Mouse (Mus musculus) ES-Bruce4 (cell line): ENCODE results near the gene Lgals1. TPM values are rescaled to one million over a fixed set of nuclear protein-coding genes. Genes with fewer than 3 reads are reported as not detected.
A peak's percentile ranks its signal among the peaks of the same experiment; 100 is the strongest.

Experiments used
- H3K27ac ChIP-seq: 2 replicates; pipeline ENCODE4 v1.5.1; 2012; ENCODE audit warnings: low read length, inconsistent platforms; ENCODE audit not compliant: insufficient read depth
- H3K27me3 ChIP-seq: 2 replicates; pipeline ENCODE4 v1.6.1; 2012; ENCODE audit warnings: mild to moderate bottlenecking, low read length, inconsistent platforms; ENCODE audit not compliant: control insufficient read depth, poor library complexity, insufficient read depth, severe bottlenecking
- H3K36me3 ChIP-seq: 2 replicates; pipeline ENCODE4 v1.6.1; 2012; ENCODE audit warnings: inconsistent platforms, mild to moderate bottlenecking, low read length, moderate library complexity; ENCODE audit not compliant: control insufficient read depth, poor library complexity, insufficient read depth, severe bottlenecking
- H3K4me1 ChIP-seq: one replicate; pipeline ENCODE4 v1.8.1; 2011; ENCODE audit warnings: low read length; ENCODE audit not compliant: control insufficient read depth, insufficient read depth
- H3K4me3 ChIP-seq: 2 replicates; pipeline ENCODE4 v1.5.1; 2011; ENCODE audit warnings: low read depth, mild to moderate bottlenecking, low read length
- H3K9ac ChIP-seq: 2 replicates; pipeline ENCODE4 v1.6.1; 2012; ENCODE audit warnings: low read depth, mild to moderate bottlenecking, inconsistent platforms; ENCODE audit not compliant: poor library complexity, severe bottlenecking
- H3K9me3 ChIP-seq: replicated peaks from 2 replicates; pipeline ENCODE4 v1.6.1; 2012; ENCODE audit warnings: mild to moderate bottlenecking, low read length, inconsistent platforms; ENCODE audit not compliant: control insufficient read depth, poor library complexity, insufficient read depth, severe bottlenecking
- CTCF ChIP-seq: IDR thresholded peaks from one replicate; pipeline ENCODE4 v1.8.1; 2011; ENCODE audit warnings: low read depth, low read length
- EP300 ChIP-seq: IDR thresholded peaks from 2 replicates; pipeline ENCODE4 v1.6.1; 2011; ENCODE audit warnings: low read depth, low read length; ENCODE audit not compliant: insufficient read depth
- POLR2A ChIP-seq: IDR thresholded peaks from one replicate; pipeline ENCODE4 v1.8.1; 2011; ENCODE audit warnings: low read length; ENCODE audit not compliant: insufficient read depth
- polyA plus RNA-seq: library from polyadenylated mRNA; stranded (reverse); fragments of >200 nt; gene quantifications from 2 replicates; pipeline ENCODE4 v1.2.4, GENCODE M21; 2011; ENCODE audit warnings: low read depth; ENCODE audit not compliant: missing spikeins, insufficient read depth, insufficient read length

The Lgals1 gene
- polyA plus RNA-seq, 1 experiment, result 225 TPM

- no peak overlapping the region for H3K4me3 ChIP-seq
- no peak overlapping the region for H3K27ac ChIP-seq
- H3K36me3 ChIP-seq, result no peaks in the 10 kb centered on the region
- no peaks in the 10 kb centered on the region for H3K27me3 ChIP-seq
- no peak overlapping the region for H3K9ac ChIP-seq
- H3K9me3 ChIP-seq, result no peaks in the 10 kb centered on the region
- peaks cover 7% of the 10 kb centered on the region for H3K4me1 ChIP-seq
- TF ChIP-seq CTCF (no peak), EP300 (no peak), POLR2A (no peak)
Observed at GRCm38 (mm10) chr15:78925129-78925528, 1.4 kb upstream of the Lgals1 start.

- peak overlapping the region; percentile 57 for H3K9ac ChIP-seq
- H3K27ac ChIP-seq, result peak overlapping the region; percentile 54; the same call in 1 of the 2 replicates
- no peak for TF ChIP-seq CTCF
- TF ChIP-seq POLR2A, result no peak
- TF ChIP-seq EP300, result no peak
- peak overlapping the region; percentile 57 for H3K4me3 ChIP-seq
- no peaks in the 10 kb centered on the region for H3K27me3 ChIP-seq
- no peaks in the 10 kb centered on the region for H3K36me3 ChIP-seq
- no peaks in the 10 kb centered on the region for H3K9me3 ChIP-seq
- H3K4me1 ChIP-seq, result peaks cover 7% of the 10 kb centered on the region
Observed at GRCm38 (mm10) chr15:78927021-78927787, 679 bp downstream of the Lgals1 start.

DNA sequence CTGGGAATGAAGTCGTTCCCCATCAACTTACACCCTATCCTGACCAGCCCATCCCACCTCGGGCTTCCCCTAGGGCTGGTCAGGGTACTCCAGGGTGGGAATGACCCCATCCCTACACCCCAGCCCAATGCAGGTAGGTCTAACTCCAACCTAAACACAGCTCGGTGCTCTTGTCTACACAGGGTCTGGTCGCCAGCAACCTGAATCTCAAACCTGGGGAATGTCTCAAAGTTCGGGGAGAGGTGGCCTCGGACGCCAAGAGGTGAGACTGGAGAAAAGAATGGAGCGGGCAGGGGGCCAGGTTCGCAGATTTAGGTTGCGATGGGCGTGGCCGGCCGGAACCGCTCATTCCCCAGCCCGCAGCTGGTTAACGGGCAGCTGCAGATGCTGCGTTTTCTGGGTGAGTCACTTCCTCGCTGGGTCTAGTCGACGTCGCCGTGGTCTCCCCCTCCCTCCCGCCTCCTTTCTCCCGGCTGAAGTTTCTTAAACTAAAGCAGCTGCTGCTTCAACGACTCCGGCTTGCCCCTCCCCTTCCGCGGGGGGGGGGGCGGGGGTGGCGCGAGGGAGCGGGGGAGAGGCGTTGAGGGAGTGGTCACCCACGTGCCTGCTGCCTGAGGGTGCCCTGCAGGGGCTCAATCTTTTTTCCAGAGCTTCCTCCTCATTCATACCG, 1.4 kb downstream of the Lgals1 start:
- Histone ChIP-seq H3K9me3 (no peaks in the 10 kb centered on the region), H3K27me3 (no peaks in the 10 kb centered on the region), H3K9ac (peak overlapping the region; percentile 57), H3K27ac (peak overlapping the region; percentile 54), H3K4me3 (peak overlapping the region; percentile 27), H3K36me3 (no peaks in the 10 kb centered on the region), H3K4me1 (peaks cover 7% of the 10 kb centered on the region)
- peak; percentile 35; the same call in 1 of the 2 replicates for TF ChIP-seq EP300
- no peak for TF ChIP-seq POLR2A

DNA sequence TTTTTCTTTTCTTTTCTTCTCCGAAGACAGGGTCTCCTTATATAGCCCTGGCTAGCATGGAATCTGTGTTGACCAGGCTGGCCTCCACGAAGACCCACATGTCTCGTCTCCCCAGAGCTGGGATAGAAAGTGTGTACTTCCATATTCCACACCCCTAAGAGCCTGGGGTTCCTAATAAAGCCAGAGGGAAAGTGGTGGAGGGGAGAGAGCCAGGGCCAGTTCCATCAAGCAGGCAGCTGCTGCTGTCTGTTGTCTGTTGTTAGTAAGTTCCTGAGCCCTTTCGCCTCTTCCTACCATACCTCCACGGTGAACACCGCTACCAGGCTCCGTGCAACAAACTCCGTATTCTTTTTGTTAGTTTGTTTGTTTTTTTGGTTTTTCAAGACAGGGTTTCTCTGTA, 2.0 kb downstream of the Lgals1 start:
- no peak for TF ChIP-seq CTCF
- TF ChIP-seq POLR2A, result no peak
- no peak for TF ChIP-seq EP300
- peaks cover 7% of the 10 kb centered on the region for H3K4me1 ChIP-seq
- no peak overlapping the region for H3K4me3 ChIP-seq
- no peak overlapping the region for H3K9ac ChIP-seq
- peak overlapping the region; percentile 33; the same call in 1 of the 2 replicates for H3K27ac ChIP-seq
- no peaks in the 10 kb centered on the region for H3K9me3 ChIP-seq
- no peaks in the 10 kb centered on the region for H3K27me3 ChIP-seq
- no peaks in the 10 kb centered on the region for H3K36me3 ChIP-seq

GRCm38 (mm10) chr15:78930192-78930706, 3.7 kb downstream of the Lgals1 start:
- Histone ChIP-seq H3K4me3 (no peak overlapping the region), H3K9ac (no peak overlapping the region), H3K4me1 (peaks cover 5% of the 10 kb centered on the region), H3K36me3 (no peaks in the 10 kb centered on the region), H3K9me3 (no peaks in the 10 kb centered on the region), H3K27ac (no peak overlapping the region), H3K27me3 (no peaks in the 10 kb centered on the region)
- TF ChIP-seq POLR2A, result no peak
- TF ChIP-seq EP300, result no peak
- no peak for TF ChIP-seq CTCF

GRCm38 (mm10) chr15:78930801-78931426, 4.4 kb downstream of the Lgals1 start:
- Histone ChIP-seq H3K4me1 (peaks cover 4% of the 10 kb centered on the region), H3K9ac (no peak overlapping the region), H3K27me3 (no peaks in the 10 kb centered on the region), H3K36me3 (no peaks in the 10 kb centered on the region), H3K27ac (no peak overlapping the region), H3K4me3 (no peak overlapping the region), H3K9me3 (no peaks in the 10 kb centered on the region)
- TF ChIP-seq POLR2A, result no peak
- no peak for TF ChIP-seq EP300
- TF ChIP-seq CTCF, result no peak
